Mouse (Mus musculus) liver, adult 2 months (tissue): ENCODE measurements around the gene Car1.

Source experiments
- CTCF ChIP-seq: fragments of 200-500 bp; IDR thresholded peaks from 2 replicates; pipeline ENCODE4 v1.5.1; 2011; ENCODE audit warnings: low read depth, low read length, control low read depth
- POLR2A ChIP-seq: fragments of 200-500 bp; IDR thresholded peaks from 2 replicates; pipeline ENCODE4 v1.6.1; 2011; ENCODE audit warnings: low read length, control low read depth; ENCODE audit not compliant: insufficient read depth; ENCODE audit errors: extremely low read depth

DNA sequence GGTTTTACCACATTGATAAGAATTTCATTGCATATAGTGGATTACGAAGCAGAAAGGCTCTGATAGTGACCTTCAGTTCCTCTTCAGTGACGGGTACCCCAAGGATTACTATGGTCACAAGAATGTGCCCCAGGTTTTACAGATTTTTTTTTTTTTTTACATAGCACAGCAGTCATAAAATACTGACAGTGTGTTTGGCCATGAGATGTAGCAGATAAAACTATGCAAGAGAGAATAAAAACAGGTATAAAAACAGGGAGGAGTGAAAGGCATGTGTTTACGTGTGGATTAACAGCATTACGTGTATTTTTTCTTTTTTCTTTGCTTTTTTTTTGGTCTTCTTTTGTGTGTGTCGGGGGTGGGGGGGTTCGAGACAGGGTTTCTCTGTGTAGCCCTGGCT lies 3.3 kb downstream of the Car1 start:
- TF ChIP-seq CTCF (no peak), POLR2A (no peak)
